Mouse (Mus musculus): ENCODE measurements around the gene Fgg. TPM values are rescaled to one million over a fixed set of nuclear protein-coding genes. Genes with fewer than 3 reads are reported as not detected.

The Fgg gene
- polyA plus RNA-seq, 1 experiment from 2014 or later, result 0.16 TPM

GRCm38 (mm10) chr3:83004801-83005200 lies 2.7 kb upstream of the Fgg start:
- Histone ChIP-seq H3K9me3 (no peaks in the 10 kb centered on the region), H3K27me3 (replicated peaks; ENCODE audit: low read depth, poor library complexity, severe bottlenecking) (no peaks in the 10 kb centered on the region), H3K4me1 (peaks cover 4% of the 10 kb centered on the region; the same call in 1 of the 2 replicates), H3K4me3 (no peak overlapping the region), H3K27ac (replicated peaks) (no peak overlapping the region), H3K36me3 (replicated peaks) (no peaks in the 10 kb centered on the region)
- no peak for DNase-seq (ENCODE audit: low spot score)
- 91% methylated on average over 7 of the region's 7 CpGs for WGBS

GRCm38 (mm10) chr3:83010291-83010690 lies 2.8 kb downstream of the Fgg start:
- DNase-seq (ENCODE audit: low spot score), result no peak
- no peaks in the 10 kb centered on the region for H3K9me3 ChIP-seq
- no peak overlapping the region for H3K4me3 ChIP-seq
- H3K4me1 ChIP-seq, result peaks cover 4% of the 10 kb centered on the region; the same call in 1 of the 2 replicates
- H3K27me3 ChIP-seq (replicated peaks; ENCODE audit: low read depth, poor library complexity, severe bottlenecking), result no peaks in the 10 kb centered on the region
- H3K27ac ChIP-seq (replicated peaks), result no peak overlapping the region
- 84% methylated on average over 11 of the region's 11 CpGs for WGBS
- H3K36me3 ChIP-seq (replicated peaks), result no peaks in the 10 kb centered on the region

- WGBS, result 85% methylated on average over 4 of the region's 4 CpGs
- H3K27me3 ChIP-seq (replicated peaks; ENCODE audit: low read depth, poor library complexity, severe bottlenecking), result no peaks in the 10 kb centered on the region
- peaks cover 4% of the 10 kb centered on the region; the same call in 1 of the 2 replicates for H3K4me1 ChIP-seq
- no peak overlapping the region for H3K27ac ChIP-seq (replicated peaks)
- no peak for DNase-seq (ENCODE audit: low spot score)
- no peak overlapping the region for H3K4me3 ChIP-seq
- no peaks in the 10 kb centered on the region for H3K9me3 ChIP-seq
- no peaks in the 10 kb centered on the region for H3K36me3 ChIP-seq (replicated peaks)
Measured at GRCm38 (mm10) chr3:83011136-83011535, 3.6 kb downstream of the Fgg start.

- WGBS, result 73% methylated on average over 4 of the region's 4 CpGs
Measured at GRCm38 (mm10) chr3:83011565-83011964, 4.0 kb downstream of the Fgg start.

GRCm38 (mm10) chr3:83012636-83013035 lies 5.1 kb downstream of the Fgg start:
- 92% methylated on average over 19 of the region's 19 CpGs for WGBS
- H3K4me1 ChIP-seq, result no peaks in the 10 kb centered on the region
- H3K27ac ChIP-seq (replicated peaks), result no peak overlapping the region
- DNase-seq (ENCODE audit: low spot score), result no peak
- H3K9me3 ChIP-seq, result no peaks in the 10 kb centered on the region
- no peak overlapping the region for H3K4me3 ChIP-seq
- no peaks in the 10 kb centered on the region for H3K27me3 ChIP-seq (replicated peaks; ENCODE audit: low read depth, poor library complexity, severe bottlenecking)
- H3K36me3 ChIP-seq (replicated peaks), result no peaks in the 10 kb centered on the region

More at GRCm38 (mm10) chr3:83011565-83011964, 4.0 kb downstream of the Fgg start:
- DNase-seq (ENCODE audit: low spot score), result no peak
- Histone ChIP-seq H3K27ac (replicated peaks) (no peak overlapping the region), H3K4me3 (no peak overlapping the region), H3K4me1 (peaks cover 4% of the 10 kb centered on the region; the same call in 1 of the 2 replicates), H3K36me3 (replicated peaks) (no peaks in the 10 kb centered on the region), H3K9me3 (no peaks in the 10 kb centered on the region), H3K27me3 (replicated peaks; ENCODE audit: low read depth, poor library complexity, severe bottlenecking) (no peaks in the 10 kb centered on the region)

GRCm38 (mm10) chr3:83013951-83014350 lies 6.4 kb downstream of the Fgg start:
- Histone ChIP-seq H3K27ac (replicated peaks) (no peak overlapping the region), H3K36me3 (replicated peaks) (no peaks in the 10 kb centered on the region), H3K9me3 (no peaks in the 10 kb centered on the region), H3K4me3 (no peak overlapping the region), H3K27me3 (replicated peaks; ENCODE audit: low read depth, poor library complexity, severe bottlenecking) (no peaks in the 10 kb centered on the region), H3K4me1 (no peaks in the 10 kb centered on the region)
- WGBS, result 86% methylated on average over 10 of the region's 10 CpGs
- DNase-seq (ENCODE audit: low spot score), result no peak

- no peaks in the 10 kb centered on the region for H3K36me3 ChIP-seq (replicated peaks)
- no peaks in the 10 kb centered on the region for H3K9me3 ChIP-seq
- no peak overlapping the region for H3K27ac ChIP-seq (replicated peaks)
- WGBS, result 88% methylated on average over 1 of the region's 1 CpGs
- no peaks in the 10 kb centered on the region for H3K4me1 ChIP-seq
- DNase-seq (ENCODE audit: low spot score), result no peak
- no peak overlapping the region for H3K4me3 ChIP-seq
- no peaks in the 10 kb centered on the region for H3K27me3 ChIP-seq (replicated peaks; ENCODE audit: low read depth, poor library complexity, severe bottlenecking)
Measured at GRCm38 (mm10) chr3:83016236-83016635, 8.7 kb downstream of the Fgg start.

- Histone ChIP-seq H3K4me1 (no peaks in the 10 kb centered on the region), H3K27me3 (replicated peaks; ENCODE audit: low read depth, poor library complexity, severe bottlenecking) (no peaks in the 10 kb centered on the region), H3K27ac (replicated peaks) (no peak overlapping the region), H3K36me3 (replicated peaks) (no peaks in the 10 kb centered on the region), H3K9me3 (no peaks in the 10 kb centered on the region), H3K4me3 (no peak overlapping the region)
- 85% methylated on average over 2 of the region's 2 CpGs for WGBS
- DNase-seq (ENCODE audit: low spot score), result no peak
Measured at GRCm38 (mm10) chr3:83020387-83020786, 12.9 kb downstream of the Fgg start.

- DNase-seq (ENCODE audit: low spot score), result no peak
- no peaks in the 10 kb centered on the region for H3K9me3 ChIP-seq
- H3K4me1 ChIP-seq, result no peaks in the 10 kb centered on the region
- no peak overlapping the region for H3K27ac ChIP-seq (replicated peaks)
- no peaks in the 10 kb centered on the region for H3K27me3 ChIP-seq (replicated peaks; ENCODE audit: low read depth, poor library complexity, severe bottlenecking)
- no peak overlapping the region for H3K4me3 ChIP-seq
- H3K36me3 ChIP-seq (replicated peaks), result no peaks in the 10 kb centered on the region
- 91% methylated on average over 5 of the region's 5 CpGs for WGBS
Measured at GRCm38 (mm10) chr3:83021176-83021575, 13.7 kb downstream of the Fgg start.

GRCm38 (mm10) chr3:83025036-83025435 lies 17.5 kb downstream of the Fgg start:
- H3K36me3 ChIP-seq (replicated peaks), result no peaks in the 10 kb centered on the region
- WGBS, result 75% methylated on average over 6 of the region's 6 CpGs
- H3K27me3 ChIP-seq (replicated peaks; ENCODE audit: low read depth, poor library complexity, severe bottlenecking), result no peaks in the 10 kb centered on the region
- H3K4me1 ChIP-seq, result no peaks in the 10 kb centered on the region
- no peak for DNase-seq (ENCODE audit: low spot score)
- H3K4me3 ChIP-seq, result no peak overlapping the region
- H3K27ac ChIP-seq (replicated peaks), result no peak overlapping the region
- H3K9me3 ChIP-seq, result no peaks in the 10 kb centered on the region

- no peak within 1 kb of the TSS for H3K4me3 ChIP-seq
- H3K27me3 ChIP-seq (replicated peaks; ENCODE audit: low read depth, poor library complexity, severe bottlenecking), result no peaks in the 10 kb centered on the region
- no peaks in the 10 kb centered on the region for H3K36me3 ChIP-seq (replicated peaks)
- DNase-seq (ENCODE audit: low spot score), result no peak
- H3K9me3 ChIP-seq, result no peaks in the 10 kb centered on the region
- no peaks in the 10 kb centered on the region for H3K4me1 ChIP-seq
- 77% methylated on average over 9 of the region's 9 CpGs for WGBS
- no peak within 1 kb of the TSS for H3K27ac ChIP-seq (replicated peaks)
Measured at GRCm38 (mm10) chr3:83025475-83026301, 18.2 kb downstream of the Fgg start, which contains the start of gene Fga. Gene Fga (plus strand): TSS chr3:83026076.

- Histone ChIP-seq H3K27ac (replicated peaks) (no peak overlapping the region), H3K36me3 (replicated peaks) (no peaks in the 10 kb centered on the region), H3K27me3 (replicated peaks; ENCODE audit: low read depth, poor library complexity, severe bottlenecking) (no peaks in the 10 kb centered on the region), H3K4me1 (no peaks in the 10 kb centered on the region), H3K9me3 (no peaks in the 10 kb centered on the region), H3K4me3 (no peak overlapping the region)
- no peak for DNase-seq (ENCODE audit: low spot score)
- 88% methylated on average over 9 of the region's 9 CpGs for WGBS
Measured at GRCm38 (mm10) chr3:83027546-83028251, 20.2 kb downstream of the Fgg start.

GRCm38 (mm10) chr3:83030331-83030730 lies 22.8 kb downstream of the Fgg start:
- no peak for DNase-seq (ENCODE audit: low spot score)
- Histone ChIP-seq H3K36me3 (replicated peaks) (no peaks in the 10 kb centered on the region), H3K27me3 (replicated peaks; ENCODE audit: low read depth, poor library complexity, severe bottlenecking) (no peaks in the 10 kb centered on the region), H3K9me3 (no peaks in the 10 kb centered on the region), H3K4me3 (no peak overlapping the region), H3K27ac (replicated peaks) (no peak overlapping the region), H3K4me1 (peaks cover 9% of the 10 kb centered on the region)
- WGBS, result 79% methylated on average over 4 of the region's 4 CpGs
